Mouse (Mus musculus) megakaryocyte, adult 5-6 weeks (primary cell): ENCODE measurements around the gene Ndst4. TPM values are rescaled to one million over a fixed set of nuclear protein-coding genes. Genes with fewer than 3 reads are reported as not detected.

ENCODE experiments used
- ATAC-seq: 2 replicates; pipeline ENCODE4 v1.8.0; 2016; ENCODE audit warnings: mild to moderate bottlenecking, inconsistent platforms; ENCODE audit not compliant: poor library complexity, severe bottlenecking
- total RNA-seq, 2 experiments: library from RNA; stranded (forward) in 1 of 2; stranded (reverse) in 1 of 2; fragments of 153-499, 151-499 nt in 1 of 2; fragments of 221-1000, 200-1000 nt in 1 of 2; gene quantifications; 2 replicates each; pipeline versions ENCODE4 v1.2.3 to v1.2.4; 2015 to 2017

Ndst4 gene
- total RNA-seq, 2 experiments from 2014 or later: not detected

- ATAC-seq: no peak
Observed at GRCm38 (mm10) chr3:125722953-125723352, 319.1 kb downstream of the Ndst4 start.

- no peak for ATAC-seq
Observed at GRCm38 (mm10) chr3:125734945-125735344, 331.1 kb downstream of the Ndst4 start.

- ATAC-seq: no peak
Observed at GRCm38 (mm10) chr3:125744468-125745141, 340.7 kb downstream of the Ndst4 start.

- ATAC-seq: no peak
Observed at GRCm38 (mm10) chr3:125745142-125745496, 341.2 kb downstream of the Ndst4 start.

GRCm38 (mm10) chr3:125746367-125746766 lies 342.5 kb downstream of the Ndst4 start:
- ATAC-seq: no peak

GRCm38 (mm10) chr3:125756911-125757310 lies 353.0 kb downstream of the Ndst4 start:
- peak; percentile 94 for ATAC-seq

- no peak for ATAC-seq
Observed at GRCm38 (mm10) chr3:125760711-125761110, 356.8 kb downstream of the Ndst4 start.
